Comparison of ENCODE assay signal across 15 mouse cellular contexts in the genomic region with DNA sequence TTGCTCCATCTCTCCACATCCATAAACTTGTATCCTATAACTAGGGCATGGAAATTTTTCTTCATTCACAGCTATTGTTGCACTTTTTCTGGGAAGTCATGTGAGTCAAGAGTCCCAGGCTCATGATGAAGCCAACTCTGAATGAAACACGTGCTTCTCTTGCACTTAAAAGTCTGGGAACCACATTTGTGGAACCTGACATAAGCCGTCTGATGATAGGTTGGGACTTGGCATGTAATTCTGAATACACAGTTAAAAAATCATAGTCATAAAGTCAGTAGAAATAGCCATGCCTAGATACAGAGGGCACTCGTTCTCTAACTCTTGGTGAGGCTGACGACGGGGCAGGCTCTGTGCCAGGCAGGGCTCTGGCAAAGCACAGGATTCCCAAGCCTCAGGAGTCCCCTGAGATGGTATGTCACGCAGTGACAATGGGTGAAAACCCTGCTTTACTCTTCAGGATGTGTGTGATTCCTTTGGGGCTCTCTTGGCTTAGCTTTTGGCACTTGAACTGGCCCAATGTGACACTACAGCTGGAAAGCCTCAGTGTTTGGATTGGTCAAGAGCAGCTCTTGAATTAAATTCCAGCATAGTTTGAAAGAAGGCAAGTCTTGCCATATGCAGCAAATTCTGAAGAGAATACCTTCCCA. TPM values are rescaled to one million over a fixed set of nuclear protein-coding genes. Genes with fewer than 3 reads are reported as not detected.
DNase-seq lines count a peak whose midpoint lies in the region; ATAC-seq lines count a peak whose summit lies in the region.
"Had no signal": no experiment of that assay in that cellular context is flagged by ENCODE, and none has a peak within 500 bp of the region (broad histone marks: within the 10 kb centered on the region; RNA-seq: fewer than 3 reads in every experiment).

No protein-coding gene starts in this region.

- no peaks in the 10 kb centered on the region for H3K9me3 ChIP-seq in heart, embryonic 14.5 days (ENCODE audit: control insufficient read depth, low read length)
- no peaks in the 10 kb centered on the region for H3K9me3 ChIP-seq in lung, embryonic 16.5 days (ENCODE audit: control insufficient read depth, low read length)
- H3K9me3 ChIP-seq in intestine, embryonic 15.5 days, result no peaks in the 10 kb centered on the region
- H3K9me3 ChIP-seq: embryonic facial prominence, embryonic 13.5 days had no signal

- H3K4me3 ChIP-seq in heart, embryonic 14.5 days (ENCODE audit: control insufficient read depth in 1 of 2, insufficient read depth in 1 of 2, low read depth in 1 of 2, low read length in 2 of 2), result no peak overlapping the region
- H3K4me3 ChIP-seq in lung, embryonic 16.5 days (ENCODE audit: low read length), result no peak overlapping the region
- H3K4me3 ChIP-seq in intestine, embryonic 15.5 days (replicated peaks), result no peak overlapping the region
- H3K4me3 ChIP-seq: embryonic facial prominence, embryonic 13.5 days had no signal

- H3K4me1 ChIP-seq in heart, embryonic 14.5 days (ENCODE audit: control insufficient read depth in 2 of 2, insufficient read depth in 2 of 2, low read length in 2 of 2), result peaks cover 12 to 47% of the 10 kb centered on the region in 2 experiments
- peaks cover 8% of the 10 kb centered on the region for H3K4me1 ChIP-seq in lung, embryonic 16.5 days (replicated peaks; ENCODE audit: control insufficient read depth, insufficient read depth, low read length)
- H3K4me1 ChIP-seq in intestine, embryonic 15.5 days (replicated peaks), result 0 out of 2 replicates have a peak, but pooled peaks cover 4% of the 10 kb centered on the region
- H3K4me1 ChIP-seq: embryonic facial prominence, embryonic 13.5 days had no signal

- ATAC-seq in heart, embryonic 14.5 days (ENCODE audit: insufficient number of reproducible peaks, insufficient read depth, low FRiP score, low read depth), result no peak
- peak; percentile 90 for ATAC-seq in lung, embryonic 16.5 days (ENCODE audit: low read depth)
- ATAC-seq in intestine, embryonic 15.5 days, result no peak

- H3K9ac ChIP-seq in heart, embryonic 14.5 days (ENCODE audit: low read length), result no peak overlapping the region
- no peak overlapping the region for H3K9ac ChIP-seq in lung, embryonic 16.5 days (ENCODE audit: low read length)
- no peak overlapping the region for H3K9ac ChIP-seq in intestine, embryonic 15.5 days
- H3K9ac ChIP-seq: embryonic facial prominence, embryonic 13.5 days had no signal

- peak; percentile 36 for DNase-seq in kidney, postnatal 10 days
- DNase-seq in kidney, adult 18-20 months, result no peak
- peak; percentile 5 to 20 for DNase-seq in gastrocnemius, adult 8-10 months (ENCODE audit: low spot score in 2 of 2)
- no peak for DNase-seq in thymus, postnatal 10 days (ENCODE audit: low spot score in 2 of 2)
- no peak for DNase-seq in left cerebral cortex, adult 11 months (ENCODE audit: low spot score)

- peak overlapping the region; percentile 53 to 57 for H3K27ac ChIP-seq in heart, embryonic 14.5 days (replicated peaks in 1 of 2; ENCODE audit: control insufficient read depth in 1 of 2, insufficient read depth in 1 of 2, low read depth in 2 of 2, low read length in 2 of 2)
- H3K27ac ChIP-seq in lung, embryonic 16.5 days (ENCODE audit: low read length), result peak overlapping the region; percentile 44
- H3K27ac ChIP-seq in intestine, embryonic 15.5 days, result no peak overlapping the region
- H3K27ac ChIP-seq: embryonic facial prominence, embryonic 13.5 days had no signal

- peaks cover 4% of the 10 kb centered on the region; the same call in 1 of the 2 replicates for H3K36me3 ChIP-seq in heart, embryonic 14.5 days (ENCODE audit: control insufficient read depth, insufficient read depth, low read length)
- H3K36me3 ChIP-seq in lung, embryonic 16.5 days (ENCODE audit: control insufficient read depth, insufficient read depth, low read length), result no peaks in the 10 kb centered on the region
- H3K36me3 ChIP-seq in intestine, embryonic 15.5 days, result no peaks in the 10 kb centered on the region
- H3K36me3 ChIP-seq: embryonic facial prominence, embryonic 13.5 days had no signal

- no peaks in the 10 kb centered on the region for H3K27me3 ChIP-seq in heart, embryonic 14.5 days (ENCODE audit: control insufficient read depth, insufficient read depth, low read length)
- H3K27me3 ChIP-seq in lung, embryonic 16.5 days (ENCODE audit: control insufficient read depth, insufficient read depth, low read depth, low read length), result no peaks in the 10 kb centered on the region
- no peaks in the 10 kb centered on the region for H3K27me3 ChIP-seq in intestine, embryonic 15.5 days (replicated peaks)
- H3K27me3 ChIP-seq: embryonic facial prominence, embryonic 13.5 days had no signal

- no peak overlapping the region for H3K4me2 ChIP-seq in heart, embryonic 14.5 days (ENCODE audit: low read length)
- H3K4me2 ChIP-seq in lung, embryonic 16.5 days (ENCODE audit: low read depth, low read length), result no peak overlapping the region
- no peak overlapping the region for H3K4me2 ChIP-seq in intestine, embryonic 15.5 days (replicated peaks)
- H3K4me2 ChIP-seq: embryonic facial prominence, embryonic 13.5 days; liver, embryonic 11.5 days; midbrain, embryonic 11.5 days had no signal

- WGBS in heart, embryonic 14.5 days, result 45% methylated on average over 6 of the region's 6 CpGs
- 42% methylated on average over 6 of the region's 6 CpGs for WGBS in lung, embryonic 16.5 days
- WGBS in intestine, embryonic 15.5 days, result 77% methylated on average over 6 of the region's 6 CpGs

RNA-seq across cellular contexts. Expression of a gene that starts 50.8 kb away (rescaled TPM):
- not detected for total RNA-seq in gastrocnemius, adult 8-10 months (2022)
- polyA plus RNA-seq in heart, embryonic 14.5 days (2014; fragmentation: Nextera tagmentation; extraction: Ambion mirVana), result not detected in 2 replicates
- polyA plus RNA-seq in lung, embryonic 16.5 days (2015; fragmentation: Nextera tagmentation; extraction: Ambion mirVana), result not detected in 2 replicates
- not detected in 2 replicates for polyA plus RNA-seq in intestine, embryonic 15.5 days (2015; fragmentation: Nextera tagmentation; extraction: Ambion mirVana)
- total RNA-seq: layer of hippocampus, postnatal 25 days had no signal
- polyA plus RNA-seq: brain, embryonic 14.5 days; embryonic facial prominence, embryonic 13.5 days; liver, embryonic 11.5 days; midbrain, embryonic 11.5 days; neural tube, embryonic 11.5 days; stomach, embryonic 14.5 days had no signal

Comparison
In these comparisons a context has a peak if more than half of its experiments do, and no peak if none do; other contexts are left out.
1. DNase-seq: peak in kidney, postnatal 10 days (single experiment) and gastrocnemius, adult 8-10 months (2 of 2); none in kidney, adult 18-20 months (single experiment), thymus, postnatal 10 days (0 of 2) and left cerebral cortex, adult 11 months (single experiment).